Mouse (Mus musculus) testis, adult 2 months (tissue): ENCODE results near the gene Gm7903. TPM values are rescaled to one million over a fixed set of nuclear protein-coding genes. Genes with fewer than 3 reads are reported as not detected.
"Not testable (repeated sequence)": the region's sequence is repeated elsewhere in the genome, so short reads cannot be mapped to it uniquely, and the experiment has no call there.

Experiments
- H3K27ac ChIP-seq: fragments of 200-500 bp; 2 replicates; pipeline ENCODE4 v1.5.1; 2012; ENCODE audit warnings: low read depth, low read length; ENCODE audit not compliant: control insufficient read depth, insufficient read depth
- H3K27me3 ChIP-seq: fragments of 200-500 bp; 2 replicates; pipeline ENCODE4 v1.6.1; 2012; ENCODE audit warnings: mild to moderate bottlenecking, low read length, moderate library complexity; ENCODE audit not compliant: control insufficient read depth, insufficient read depth
- H3K36me3 ChIP-seq: fragments of 200-500 bp; 2 replicates; pipeline ENCODE4 v1.6.1; 2012; ENCODE audit warnings: mild to moderate bottlenecking, low read length; ENCODE audit not compliant: control insufficient read depth, insufficient read depth
- H3K4me1 ChIP-seq: fragments of 200-500 bp; 2 replicates; pipeline ENCODE4 v1.6.1; 2012; ENCODE audit warnings: low read length; ENCODE audit not compliant: control insufficient read depth, insufficient read depth
- H3K4me3 ChIP-seq: fragments of 200-500 bp; 2 replicates; pipeline ENCODE4 v1.5.1; 2012; ENCODE audit warnings: low read depth, mild to moderate bottlenecking, low read length, moderate library complexity, mixed read lengths; ENCODE audit not compliant: control insufficient read depth
- polyA plus RNA-seq: library from polyadenylated mRNA; depleted of rRNA; stranded (reverse); fragments of >200 nt; gene quantifications from 2 replicates; pipeline ENCODE4 v1.2.3, GENCODE M21; 2012; rRNA removed

Gm7903 gene
- 1.5 and 2.1 TPM in 2 replicates for polyA plus RNA-seq

DNA sequence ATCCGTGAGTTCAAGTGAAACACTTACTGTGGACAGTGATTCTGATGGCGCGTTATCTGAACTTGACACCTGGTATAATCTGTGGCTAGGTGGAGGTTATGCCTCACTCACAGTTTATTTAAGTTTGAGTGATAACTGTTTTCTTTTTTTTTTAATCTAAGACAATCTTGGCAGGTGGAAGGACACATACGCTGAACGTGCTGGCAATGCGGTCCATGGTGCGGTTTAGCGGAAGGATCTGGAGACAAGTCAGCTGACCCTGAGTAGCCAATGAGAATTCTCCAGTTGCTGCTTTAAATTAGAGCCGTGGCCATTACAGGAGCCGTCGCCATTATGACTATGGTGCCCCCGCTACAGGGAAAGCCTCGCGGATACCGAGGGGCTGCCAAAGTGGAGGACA is at the start of gene Gm7903:
Gene Gm7903 (plus strand): TSS at position 301 of the 400 bp plus-strand sequence.
- H3K27ac ChIP-seq, H3K27me3 ChIP-seq, H3K36me3 ChIP-seq, H3K4me3 ChIP-seq, H3K4me1 ChIP-seq: not testable (repeated sequence)

DNA sequence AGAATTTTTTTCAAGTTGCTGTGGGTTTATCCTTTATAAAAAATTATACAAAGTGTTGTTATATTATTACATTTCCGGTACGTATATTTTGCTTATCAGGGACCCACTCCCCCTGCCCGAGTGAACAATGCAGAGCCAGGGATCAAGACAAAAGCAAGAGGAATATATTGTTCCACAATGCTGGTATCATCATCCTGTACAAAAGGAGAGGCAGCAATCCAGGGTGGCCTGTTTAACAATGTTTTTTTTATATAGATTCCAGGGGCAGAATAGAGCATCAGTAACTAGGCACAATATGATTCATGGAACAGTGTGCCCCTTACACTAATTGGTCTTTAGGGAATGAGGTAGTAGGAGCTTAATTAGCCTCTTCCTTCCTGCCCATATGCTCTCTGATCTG is 30.1 kb upstream of the Gm7903 start:
- H3K27ac ChIP-seq, H3K4me3 ChIP-seq, H3K36me3 ChIP-seq, H3K4me1 ChIP-seq, H3K27me3 ChIP-seq: not testable (repeated sequence)

DNA sequence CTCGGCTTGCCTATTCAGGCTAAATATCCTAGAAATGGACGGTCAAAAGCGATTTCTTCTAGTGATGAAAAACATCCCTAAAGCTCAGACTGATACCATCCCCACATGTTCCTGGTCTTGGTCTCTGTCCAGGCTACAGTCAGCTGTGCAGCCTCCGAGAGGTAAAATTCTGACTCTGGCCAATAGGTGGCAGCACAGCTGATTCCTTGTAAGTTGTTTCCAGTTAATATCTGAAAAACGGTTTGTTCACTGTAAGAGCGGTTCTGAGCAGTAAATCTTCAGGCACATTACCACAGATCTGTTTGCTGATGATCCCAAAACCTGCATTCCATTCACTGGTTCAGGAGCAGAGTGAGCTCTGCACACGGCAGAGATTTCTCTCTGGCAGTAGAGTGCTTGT is 12.4 kb upstream of the Gm7903 start:
- H3K4me3 ChIP-seq, H3K27me3 ChIP-seq, H3K27ac ChIP-seq, H3K36me3 ChIP-seq, H3K4me1 ChIP-seq: not testable (repeated sequence)

DNA sequence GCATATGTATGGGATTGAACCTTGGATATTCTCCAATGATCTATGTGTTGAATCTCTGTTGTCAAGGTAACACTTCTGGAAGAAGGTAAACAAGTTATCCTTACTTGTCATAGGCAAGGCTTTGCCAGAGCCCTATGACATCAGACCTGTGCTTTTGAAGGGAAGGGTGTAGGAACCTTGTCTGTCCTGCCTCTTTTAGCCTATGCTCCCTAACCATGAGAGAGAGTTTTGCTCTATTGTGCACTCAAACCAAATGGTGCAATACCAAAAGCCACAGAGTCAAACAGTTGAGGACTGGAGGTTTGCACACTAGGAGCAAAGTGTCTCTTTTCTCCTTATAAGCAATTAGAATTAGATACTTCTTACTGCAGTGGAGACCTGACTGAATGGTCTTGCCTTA is 11.8 kb upstream of the Gm7903 start:
- H3K27ac ChIP-seq, H3K27me3 ChIP-seq, H3K36me3 ChIP-seq, H3K4me3 ChIP-seq, H3K4me1 ChIP-seq: not testable (repeated sequence)

DNA sequence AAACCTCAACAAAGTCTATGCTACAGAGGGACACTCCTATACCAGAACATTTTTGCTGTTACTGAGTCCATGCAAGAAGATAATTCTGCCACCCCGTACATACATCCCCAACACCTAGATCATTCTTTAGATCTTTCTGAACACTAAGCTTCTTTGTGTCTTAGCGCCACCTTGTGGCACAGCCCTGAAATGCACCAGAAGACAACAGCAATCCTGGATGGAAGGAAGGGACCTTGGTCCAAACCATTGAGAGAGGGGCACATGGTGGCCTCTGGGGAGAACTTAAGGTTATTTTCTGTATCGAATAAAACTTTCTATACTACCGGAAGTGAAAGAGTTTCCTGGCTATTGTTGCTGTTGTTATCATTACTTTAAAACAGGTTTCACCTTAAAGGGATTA is 11.2 kb upstream of the Gm7903 start:
- H3K4me1 ChIP-seq, H3K27ac ChIP-seq, H3K4me3 ChIP-seq, H3K36me3 ChIP-seq, H3K27me3 ChIP-seq: not testable (repeated sequence)

DNA sequence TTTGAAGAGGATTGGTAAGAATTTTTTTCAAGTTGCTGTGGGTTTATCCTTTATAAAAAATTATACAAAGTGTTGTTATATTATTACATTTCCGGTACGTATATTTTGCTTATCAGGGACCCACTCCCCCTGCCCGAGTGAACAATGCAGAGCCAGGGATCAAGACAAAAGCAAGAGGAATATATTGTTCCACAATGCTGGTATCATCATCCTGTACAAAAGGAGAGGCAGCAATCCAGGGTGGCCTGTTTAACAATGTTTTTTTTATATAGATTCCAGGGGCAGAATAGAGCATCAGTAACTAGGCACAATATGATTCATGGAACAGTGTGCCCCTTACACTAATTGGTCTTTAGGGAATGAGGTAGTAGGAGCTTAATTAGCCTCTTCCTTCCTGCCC is 30.5 kb downstream of the Gm7903 start:
- not testable (repeated sequence) for H3K27ac ChIP-seq, H3K4me1 ChIP-seq, H3K4me3 ChIP-seq, H3K27me3 ChIP-seq, H3K36me3 ChIP-seq

DNA sequence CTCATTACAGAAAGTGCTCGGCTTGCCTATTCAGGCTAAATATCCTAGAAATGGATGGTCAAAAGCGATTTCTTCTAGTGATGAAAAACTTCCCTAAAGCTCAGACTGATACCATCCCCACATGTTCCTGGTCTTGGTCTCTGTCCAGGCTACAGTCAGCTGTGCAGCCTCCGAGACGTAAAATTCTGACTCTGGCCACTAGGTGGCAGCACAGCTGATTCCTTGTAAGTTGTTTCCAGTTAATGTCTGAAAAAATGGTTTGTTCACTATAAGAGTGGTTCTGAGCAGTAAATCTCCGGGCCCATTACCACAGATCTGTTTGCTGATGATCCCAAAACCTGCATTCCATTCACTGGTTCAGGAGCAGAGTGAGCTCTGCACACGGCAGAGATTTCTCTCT is 48.3 kb downstream of the Gm7903 start:
- not testable (repeated sequence) for H3K4me1 ChIP-seq, H3K27me3 ChIP-seq, H3K27ac ChIP-seq, H3K36me3 ChIP-seq, H3K4me3 ChIP-seq

DNA sequence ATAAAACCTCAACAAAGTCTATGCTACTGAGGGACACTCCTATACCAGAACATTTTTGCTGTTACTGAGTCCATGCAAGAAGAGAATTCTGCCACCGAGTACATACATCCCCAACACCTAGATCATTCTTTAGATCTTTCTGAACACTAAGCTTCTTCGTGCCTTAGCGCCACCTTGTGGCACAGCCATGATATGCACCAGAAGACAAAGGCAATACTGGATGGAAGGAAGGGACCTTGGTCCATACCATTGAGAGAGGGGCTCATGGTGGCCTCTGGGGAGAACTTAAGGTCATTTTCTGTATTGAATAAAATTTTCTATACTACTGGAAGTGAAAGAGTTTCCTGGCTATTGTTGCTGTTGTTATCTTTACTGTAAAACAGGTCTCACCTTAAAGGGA is 49.5 kb downstream of the Gm7903 start:
- not testable (repeated sequence) for H3K36me3 ChIP-seq, H3K27ac ChIP-seq, H3K4me3 ChIP-seq, H3K4me1 ChIP-seq, H3K27me3 ChIP-seq

Other genes starting within 250 kb of the Gm7903 start
- not detected in 2 replicates for gene Tceal6, start 223.1 kb upstream of the Gm7903 start, polyA plus RNA-seq
- gene Pramel3, start 131.5 kb upstream of the Gm7903 start, polyA plus RNA-seq, result 1.5 and 2.6 TPM in 2 replicates
- gene Gm5128, start 60.6 kb upstream of the Gm7903 start, polyA plus RNA-seq, result 2.4 and 4.1 TPM in 2 replicates
- 2.2 and 3.4 TPM in 2 replicates for gene AV320801, start 60.8 kb downstream of the Gm7903 start, polyA plus RNA-seq
- 0.37 and 0.54 TPM in 2 replicates for gene Nxf7, start 164.9 kb downstream of the Gm7903 start, polyA plus RNA-seq
- gene Prame, start 193.9 kb downstream of the Gm7903 start, polyA plus RNA-seq, result 8.3 and 11.8 TPM in 2 replicates